Mouse (Mus musculus) T-helper 17 cell (primary cell): Measurements from ENCODE around the gene Rasgrf1.

Source experiments
- in situ Hi-C, 2 experiments: fragments of 300-600 bp; cut with MboI, MseI; formaldehyde crosslinking; loops; 1 replicate in 1 of 2; 2 replicates in 1 of 2; pipeline ENCODE4 v1.15.1; 2025; ENCODE audit warnings: high pct_unique_total_duplicates in 2 of 2

The Rasgrf1 gene

DNA sequence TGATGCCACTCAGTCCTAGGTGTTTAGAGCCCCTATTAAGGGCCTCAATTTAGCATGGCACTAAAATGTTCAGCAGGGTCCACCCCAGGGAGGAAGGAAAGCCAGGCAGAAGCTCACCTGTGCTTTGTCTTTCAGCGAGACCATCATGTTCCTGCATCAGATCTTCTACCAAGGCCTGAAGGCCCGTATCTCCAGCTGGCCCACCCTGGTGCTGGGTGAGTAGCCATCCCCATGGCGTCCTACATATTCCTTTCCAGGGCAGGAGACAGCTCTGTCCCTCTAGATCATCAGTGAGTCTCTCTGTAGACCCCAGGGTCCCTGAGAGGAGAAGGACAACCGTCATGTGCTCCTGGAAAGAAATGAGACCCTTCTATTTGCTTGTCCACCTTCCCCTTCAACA lies 58.0 kb downstream of the Rasgrf1 start:
- in situ Hi-C loops: no loop called here

- in situ Hi-C loops: no loop called here
Observed at GRCm38 (mm10) chr9:89968836-89969450, 59.2 kb downstream of the Rasgrf1 start.

DNA sequence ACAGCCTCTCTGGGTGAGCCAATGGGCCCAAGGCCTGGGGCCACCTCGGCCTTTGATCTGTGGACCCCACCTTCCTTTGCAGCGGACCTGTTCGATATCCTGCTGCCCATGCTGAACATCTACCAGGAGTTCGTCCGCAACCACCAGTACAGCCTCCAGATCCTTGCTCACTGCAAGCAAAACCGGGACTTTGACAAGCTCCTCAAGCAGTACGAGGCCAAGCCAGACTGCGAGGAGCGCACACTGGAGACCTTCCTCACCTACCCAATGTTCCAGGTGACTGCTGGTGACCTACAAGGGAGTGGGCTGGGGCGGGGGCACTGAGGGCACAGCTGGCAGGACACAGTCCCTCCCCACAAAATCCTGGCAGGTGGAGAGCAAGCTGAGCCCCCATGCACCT lies 60.6 kb downstream of the Rasgrf1 start:
- in situ Hi-C loops: loop anchor here (5.0 kb wide), 1 partner anchor 143 kb away; no protein-coding TSS in a partner anchor

- in situ Hi-C loops: loop anchor here (5.0 kb wide), 1 partner anchor 144 kb away; no protein-coding TSS in a partner anchor
Observed at GRCm38 (mm10) chr9:89970886-89971486, 61.3 kb downstream of the Rasgrf1 start.

DNA sequence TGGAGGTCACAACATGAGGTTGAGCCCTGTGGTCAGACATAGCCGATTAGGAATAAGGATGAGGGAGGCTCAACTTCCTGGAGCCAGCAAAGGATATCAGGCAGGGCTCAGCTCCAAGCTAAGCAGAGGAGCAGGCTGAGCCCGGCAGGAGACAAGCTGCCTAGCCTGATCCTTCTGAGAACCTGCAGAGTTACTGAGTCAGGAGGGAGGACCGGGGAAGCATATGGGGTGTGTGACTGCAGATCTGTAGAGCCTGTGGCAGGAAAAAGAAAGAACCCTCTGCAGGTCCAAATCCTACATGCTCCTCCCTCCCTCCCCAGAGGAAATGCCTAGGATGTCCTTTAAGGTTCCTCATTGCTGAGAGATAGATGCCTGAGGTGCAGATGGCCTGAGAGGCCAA lies 62.6 kb downstream of the Rasgrf1 start:
- in situ Hi-C loops: loop anchor here (5.0 kb wide), 1 partner anchor 145 kb away; no protein-coding TSS in a partner anchor

DNA sequence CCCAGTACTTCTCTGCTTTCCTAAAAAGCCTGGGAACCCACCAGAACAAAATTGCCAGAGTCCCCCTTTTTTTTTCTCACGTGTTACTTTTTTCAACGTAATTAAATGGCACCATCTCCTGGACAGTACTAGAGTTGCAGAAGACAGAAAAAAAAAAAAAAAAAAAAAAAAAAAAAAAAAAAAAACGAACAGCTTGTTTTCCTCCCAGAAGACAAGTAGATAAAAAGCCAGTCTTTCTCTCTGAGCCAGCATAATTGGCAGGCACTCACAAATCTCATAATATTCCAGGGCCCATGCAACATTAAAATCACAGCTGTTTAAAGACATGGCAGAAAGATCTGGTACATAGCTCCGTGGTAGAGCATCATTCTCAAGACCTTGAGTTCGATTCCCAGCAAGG lies 64.1 kb downstream of the Rasgrf1 start:
- in situ Hi-C loops: loop anchor here (5.0 kb wide), 1 partner anchor 147 kb away; no protein-coding TSS in a partner anchor

DNA sequence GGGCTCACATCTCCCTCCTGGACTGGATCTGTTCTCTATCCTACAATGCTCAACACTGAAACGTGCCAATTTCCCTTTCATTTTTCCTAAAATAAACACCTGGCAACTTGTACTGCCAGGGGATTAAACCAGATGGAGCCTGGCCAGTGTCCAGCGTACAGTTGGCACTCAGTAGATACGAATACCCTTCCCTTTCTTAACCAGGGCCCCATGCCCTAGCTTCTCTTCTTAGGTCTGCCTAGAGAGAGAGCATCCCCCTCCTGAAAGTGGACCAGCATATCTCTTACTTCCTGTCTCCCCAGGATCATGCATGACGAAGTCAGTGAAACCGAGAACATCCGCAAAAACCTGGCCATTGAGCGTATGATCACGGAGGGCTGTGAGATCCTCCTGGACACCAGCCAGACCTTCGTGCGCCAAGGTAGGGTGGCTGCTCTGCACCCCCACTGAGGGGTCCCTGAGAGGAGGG lies 64.8 kb downstream of the Rasgrf1 start:
- in situ Hi-C loops: loop anchor here (5.0 kb wide), 1 partner anchor 147 kb away; no protein-coding TSS in a partner anchor

GRCm38 (mm10) chr9:89976366-89976940 lies 66.7 kb downstream of the Rasgrf1 start:
- in situ Hi-C loops: no loop called here

DNA sequence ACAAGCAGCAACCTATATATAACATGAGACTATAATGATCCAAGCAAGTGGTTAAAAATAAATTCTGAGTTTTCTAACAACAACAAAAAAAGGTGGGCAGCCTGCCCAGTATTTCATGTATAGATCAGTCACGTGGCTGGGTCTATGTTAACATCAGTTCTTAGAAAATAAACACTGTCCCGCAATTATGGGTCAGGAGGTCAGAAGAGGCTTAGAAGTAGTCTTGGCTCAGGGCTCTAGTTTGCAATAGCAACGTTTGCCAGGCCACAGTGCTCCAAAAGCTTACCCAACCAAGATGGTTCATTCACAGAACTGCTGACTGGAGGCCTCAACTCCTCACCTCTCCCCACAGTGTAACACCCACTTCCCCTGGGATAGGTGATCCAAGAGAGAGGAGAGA lies 69.5 kb downstream of the Rasgrf1 start:
- in situ Hi-C loops: no loop called here

GRCm38 (mm10) chr9:89982256-89982655 lies 72.5 kb downstream of the Rasgrf1 start:
- in situ Hi-C loops: no loop called here

GRCm38 (mm10) chr9:89988053-89988452 lies 78.3 kb downstream of the Rasgrf1 start:
- in situ Hi-C loops: no loop called here

DNA sequence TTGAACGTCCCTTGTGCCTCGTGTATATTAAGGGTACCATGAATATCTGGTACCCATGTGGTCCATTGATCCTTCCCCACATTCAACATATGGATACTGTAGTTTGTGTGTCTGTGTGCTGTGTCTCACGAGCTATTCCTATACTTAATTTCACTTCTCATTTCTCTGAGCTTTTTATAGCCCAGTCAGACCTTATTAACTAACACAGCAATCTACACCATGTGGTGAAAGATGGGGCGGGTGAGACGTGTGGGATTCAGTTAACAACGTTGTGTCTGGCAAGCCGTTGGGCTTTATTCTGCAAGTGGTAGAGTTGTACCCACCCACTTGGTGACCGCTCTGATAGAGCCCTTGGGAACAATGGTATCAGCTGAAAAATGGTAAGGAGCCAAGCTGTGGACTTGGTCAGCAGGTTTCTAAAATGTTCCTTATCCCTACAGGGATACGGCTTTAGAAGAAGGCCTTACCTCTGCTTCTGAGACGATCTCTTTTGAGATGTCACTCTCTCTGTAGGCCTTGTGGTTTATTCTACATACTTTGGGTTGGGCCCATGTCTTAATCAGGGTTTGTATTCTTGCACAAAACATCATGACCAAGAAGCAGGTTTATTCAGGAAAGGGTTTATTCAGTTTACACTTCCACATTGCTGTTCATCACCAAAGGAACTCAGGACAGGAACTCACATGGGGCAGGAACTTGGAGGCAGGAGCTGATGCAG lies 79.3 kb downstream of the Rasgrf1 start:
- in situ Hi-C loops: no loop called here

DNA sequence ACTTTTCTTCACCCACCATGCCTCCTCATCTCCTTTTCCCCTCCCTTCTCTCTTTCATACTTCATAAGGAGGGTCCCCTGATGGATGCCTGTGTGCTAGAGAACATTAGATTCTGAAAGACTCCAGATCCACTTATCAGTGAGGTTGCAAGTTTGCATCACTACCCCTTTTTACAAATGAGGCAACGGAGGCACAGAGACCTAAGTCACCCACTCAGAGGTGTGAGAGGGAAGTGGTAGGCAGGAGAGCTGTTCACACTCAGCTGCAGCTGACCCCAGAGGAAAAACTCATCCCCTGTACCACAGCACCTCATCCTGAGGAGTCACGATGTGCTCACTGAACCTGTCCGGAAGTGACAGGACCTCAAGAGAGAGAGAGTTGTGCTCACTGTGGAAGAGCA lies 96.7 kb downstream of the Rasgrf1 start:
- in situ Hi-C loops: no loop called here

DNA sequence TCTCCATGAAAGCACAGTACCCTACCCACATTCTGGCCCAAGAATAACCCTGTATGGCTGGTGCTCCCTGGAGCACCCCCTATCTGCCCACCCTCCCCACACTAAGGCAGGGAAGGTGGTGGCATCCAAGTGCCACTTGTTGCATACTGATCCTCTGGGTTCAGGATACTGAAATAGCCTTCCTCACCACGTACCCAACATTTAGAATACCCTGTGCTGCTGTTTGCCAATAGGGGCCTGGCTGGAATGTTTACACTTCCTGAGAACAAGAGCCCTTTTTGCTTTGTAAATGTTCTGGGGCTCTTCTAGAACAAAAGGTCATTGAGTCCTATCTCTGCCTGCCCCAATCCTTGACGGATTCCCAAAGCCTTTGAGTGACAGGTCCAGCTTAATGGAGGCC lies 97.4 kb downstream of the Rasgrf1 start:
- in situ Hi-C loops: no loop called here

DNA sequence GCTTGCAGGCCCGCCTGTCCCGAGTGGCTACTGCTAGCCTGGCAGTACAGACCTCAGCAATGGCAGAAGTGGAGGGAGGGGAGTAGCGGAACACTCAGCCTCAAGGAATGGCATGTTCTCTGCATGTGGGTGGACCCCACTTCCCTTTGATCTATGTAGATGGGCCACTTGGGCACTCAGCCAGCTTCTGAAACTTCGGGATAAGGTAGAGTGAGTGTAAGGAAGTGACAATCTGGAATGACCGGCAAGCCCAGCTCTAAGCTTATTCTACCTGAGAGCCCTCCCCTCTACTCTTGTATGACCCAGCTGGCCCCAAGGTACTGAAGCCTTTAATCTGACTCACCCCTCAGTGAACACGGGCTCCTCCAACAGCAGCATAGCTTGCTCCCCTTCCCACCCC lies 98.4 kb downstream of the Rasgrf1 start:
- in situ Hi-C loops: no loop called here

GRCm38 (mm10) chr9:90011849-90012248 lies 102.1 kb downstream of the Rasgrf1 start:
- in situ Hi-C loops: no loop called here

- in situ Hi-C loops: no loop called here
Observed at GRCm38 (mm10) chr9:90014649-90015048, 104.9 kb downstream of the Rasgrf1 start.

- in situ Hi-C loops: no loop called here
Observed at GRCm38 (mm10) chr9:90016204-90016603, 106.5 kb downstream of the Rasgrf1 start.

GRCm38 (mm10) chr9:90020866-90021265 lies 111.2 kb downstream of the Rasgrf1 start:
- in situ Hi-C loops: no loop called here

GRCm38 (mm10) chr9:90021442-90021841 lies 111.7 kb downstream of the Rasgrf1 start:
- in situ Hi-C loops: no loop called here

DNA sequence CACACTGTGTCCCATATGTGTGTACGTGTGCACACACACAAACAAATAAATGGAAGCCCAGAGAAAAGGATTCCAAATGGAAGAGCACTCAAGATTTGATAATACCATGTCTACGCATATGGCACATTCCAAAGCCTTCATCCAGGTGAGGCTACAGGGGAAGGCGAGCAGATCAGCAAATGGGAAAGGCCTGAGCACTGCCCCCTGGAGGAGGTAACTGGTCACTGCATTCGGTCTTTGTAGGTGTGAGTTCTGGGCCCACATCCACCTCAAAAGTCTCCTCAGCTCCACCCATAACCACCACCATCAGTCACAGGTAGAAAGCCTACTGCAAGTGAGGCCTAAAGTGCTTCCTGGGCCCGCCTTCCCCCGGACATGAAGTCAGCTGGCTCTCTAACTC lies 118.0 kb downstream of the Rasgrf1 start:
- in situ Hi-C loops: loop anchor here in 1 of 2 experiments (25.0 kb wide), 1 partner anchor 635 kb away; no protein-coding TSS in a partner anchor

- in situ Hi-C loops: loop anchor here in 1 of 2 experiments (25.0 kb wide), 1 partner anchor 628 kb away; no protein-coding TSS in a partner anchor
Observed at GRCm38 (mm10) chr9:90033922-90034321, 124.2 kb downstream of the Rasgrf1 start.
